In genomic region chr16:95615579-95615978, GRCm38 (mm10) we compare ENCODE assay signal across 9 mouse cellular contexts. TPM values are rescaled to one million over a fixed set of nuclear protein-coding genes. Genes with fewer than 3 reads are reported as not detected.
DNase-seq lines count a peak whose midpoint lies in the region; ATAC-seq lines count a peak whose summit lies in the region.
"Had no signal": no experiment of that assay in that cellular context is flagged by ENCODE, and none has a peak within 500 bp of the region (broad histone marks: within the 10 kb centered on the region; RNA-seq: fewer than 3 reads in every experiment).

No protein-coding gene starts in this region.

- H3K27ac ChIP-seq in liver, embryonic 11.5 days (ENCODE audit: low read depth, low read length), result no peak overlapping the region
- H3K27ac ChIP-seq: neural tube, embryonic 13.5 days had no signal

- 30% methylated on average over 6 of the region's 6 CpGs for WGBS in liver, embryonic 11.5 days

- no peaks in the 10 kb centered on the region for H3K4me1 ChIP-seq in liver, embryonic 11.5 days (replicated peaks; ENCODE audit: control insufficient read depth, insufficient read depth, low read length)
- H3K4me1 ChIP-seq: neural tube, embryonic 13.5 days had no signal

- H3K27me3 ChIP-seq in liver, embryonic 11.5 days (replicated peaks; ENCODE audit: control insufficient read depth, insufficient read depth, low read length), result no peaks in the 10 kb centered on the region; the same call in 1 of the 2 replicates
- H3K27me3 ChIP-seq: neural tube, embryonic 13.5 days had no signal

- H3K36me3 ChIP-seq in liver, embryonic 11.5 days (ENCODE audit: control insufficient read depth, insufficient read depth, low read length), result no peaks in the 10 kb centered on the region
- H3K36me3 ChIP-seq: neural tube, embryonic 13.5 days had no signal

- no peak overlapping the region for H3K4me3 ChIP-seq in liver, embryonic 11.5 days (ENCODE audit: low read depth, low read length)
- H3K4me3 ChIP-seq: neural tube, embryonic 13.5 days had no signal

- H3K9ac ChIP-seq in liver, embryonic 11.5 days (ENCODE audit: low read depth, low read length), result no peak overlapping the region
- H3K9ac ChIP-seq: neural tube, embryonic 13.5 days had no signal

- peak; percentile 9 for DNase-seq in cerebellum, adult 11 months
- no peak for DNase-seq in cerebellum, adult 9-11 months
- peak; percentile 56 for DNase-seq in liver
- DNase-seq in liver, embryonic 11.5 days (ENCODE audit: low spot score), result no peak
- peak; percentile 13 for DNase-seq in brain, adult 2 months (ENCODE audit: low read depth, low spot score)
- peak; percentile 60 for DNase-seq in kidney, postnatal 10 days
- DNase-seq in spleen, adult 12 weeks (ENCODE audit: low spot score), result peak; percentile 35
- no peak for DNase-seq in frontal cortex, adult 2 months (ENCODE audit: extremely low spot score in 1 of 2, low spot score in 1 of 2)

- no peak overlapping the region for H3K4me2 ChIP-seq in liver, embryonic 11.5 days
- H3K4me2 ChIP-seq: neural tube, embryonic 13.5 days had no signal

- no peaks in the 10 kb centered on the region for H3K9me3 ChIP-seq in liver, embryonic 11.5 days (ENCODE audit: control insufficient read depth, low read length)
- H3K9me3 ChIP-seq: neural tube, embryonic 13.5 days had no signal

- no peak for ATAC-seq in liver, embryonic 11.5 days (replicated peaks; ENCODE audit: low FRiP score)

RNA-seq across cellular contexts. Expression of gene Erg, which starts 29.2 kb away (rescaled TPM):
- polyA plus RNA-seq in liver, embryonic 11.5 days (2014; fragmentation: Nextera tagmentation; extraction: Ambion mirVana), result 2.2 and 3.8 TPM in 2 replicates
- 5.7 and 7.2 TPM in 2 replicates for polyA plus RNA-seq in frontal cortex, adult 2 months (2012; rRNA removed)

Comparison
In these comparisons a context has a peak if more than half of its experiments do, and no peak if none do; other contexts are left out.
1. DNase-seq: peak in cerebellum, adult 11 months (single experiment), liver (single experiment), brain, adult 2 months (single experiment), kidney, postnatal 10 days (single experiment) and spleen, adult 12 weeks (single experiment); none in cerebellum, adult 9-11 months (single experiment), liver, embryonic 11.5 days (single experiment) and frontal cortex, adult 2 months (0 of 2).